Mouse (Mus musculus) frontal cortex, adult 2 months (tissue): ENCODE measurements at regions not wholly inside any gene's neighbourhood (a gene's known extent, or its start where the extent isn't known, plus 50 kb on each side); places are given as distances from the start of the nearest gene placed in this dataset.

ENCODE experiments used
- DNase-seq, 2 experiments: peaks; one replicate each; pipeline ENCODE4 v3.0.0; 2022; ENCODE audit warnings: low spot score in 1 of 2; ENCODE audit errors: extremely low spot score in 1 of 2

GRCm38 (mm10) chr17:83998341-83998740, 150.6 kb upstream of the Haao start:
- no peak for DNase-seq

GRCm38 (mm10) chr17:83997778-83998177, 150.0 kb upstream of the Haao start:
- peak in 1 of 2 experiments; percentile 70 for DNase-seq

GRCm38 (mm10) chr17:83993028-83993427, 145.3 kb upstream of the Haao start:
- DNase-seq: no peak

GRCm38 (mm10) chr17:83990421-83991365, 142.9 kb upstream of the Haao start:
- no peak for DNase-seq

- no peak for DNase-seq
These were observed 141.1 kb upstream of the Haao start for GRCm38 (mm10) chr17:83988897-83989296.

- DNase-seq: no peak
These were observed 140.4 kb upstream of the Haao start for GRCm38 (mm10) chr17:83988165-83988564.

- DNase-seq: no peak
These were observed 139.9 kb upstream of the Haao start for GRCm38 (mm10) chr17:83987683-83988082.

- no peak for DNase-seq
These were observed 138.3 kb upstream of the Haao start for GRCm38 (mm10) chr17:83985916-83986578.

GRCm38 (mm10) chr17:83985333-83985790, 137.6 kb upstream of the Haao start:
- no peak for DNase-seq

GRCm38 (mm10) chr17:83983837-83984388, 136.2 kb upstream of the Haao start:
- no peak for DNase-seq

GRCm38 (mm10) chr17:83983070-83983836, 135.5 kb upstream of the Haao start:
- DNase-seq: peak in 1 of 2 experiments; percentile 12

- no peak for DNase-seq
These were observed 134.9 kb upstream of the Haao start for GRCm38 (mm10) chr17:83982700-83983069.

- no peak for DNase-seq
These were observed 131.2 kb upstream of the Haao start for GRCm38 (mm10) chr17:83978858-83979470.

GRCm38 (mm10) chr17:83977725-83978124, 130.0 kb upstream of the Haao start:
- no peak for DNase-seq

GRCm38 (mm10) chr17:83975813-83976212, 128.1 kb upstream of the Haao start:
- no peak for DNase-seq

- peak in 1 of 2 experiments; percentile 58 for DNase-seq
These were observed 125.9 kb upstream of the Haao start for GRCm38 (mm10) chr17:83973461-83974350.

- DNase-seq: no peak
These were observed 125.1 kb upstream of the Haao start for GRCm38 (mm10) chr17:83972874-83973273.

GRCm38 (mm10) chr17:83972470-83972869, 124.7 kb upstream of the Haao start:
- no peak for DNase-seq

GRCm38 (mm10) chr17:83972026-83972425, 124.3 kb upstream of the Haao start:
- no peak for DNase-seq
